Mouse (Mus musculus): ENCODE results near the gene Mylpf. TPM values are rescaled to one million over a fixed set of nuclear protein-coding genes. Genes with fewer than 3 reads are reported as not detected.

The Mylpf gene
- total RNA-seq, 1 experiment from 2014 or later = 10.6 TPM

GRCm38 (mm10) chr7:127253821-127254769 lies 45.4 kb downstream of the Mylpf start:
- peak; percentile 69 for ATAC-seq (replicated peaks; ENCODE audit: low read depth, poor library complexity, severe bottlenecking)

GRCm38 (mm10) chr7:127255008-127255407 lies 46.3 kb downstream of the Mylpf start:
- ATAC-seq (replicated peaks; ENCODE audit: low read depth, poor library complexity, severe bottlenecking) = peak; percentile 24

GRCm38 (mm10) chr7:127255965-127256364 lies 47.3 kb downstream of the Mylpf start:
- ATAC-seq (replicated peaks; ENCODE audit: low read depth, poor library complexity, severe bottlenecking) = no peak

GRCm38 (mm10) chr7:127256518-127256917 lies 47.8 kb downstream of the Mylpf start:
- ATAC-seq (replicated peaks; ENCODE audit: low read depth, poor library complexity, severe bottlenecking) = no peak

- ATAC-seq (replicated peaks; ENCODE audit: low read depth, poor library complexity, severe bottlenecking) = no peak
Measured at GRCm38 (mm10) chr7:127259186-127259905, 50.7 kb downstream of the Mylpf start.

GRCm38 (mm10) chr7:127260309-127261111 lies 51.8 kb downstream of the Mylpf start, which contains the start of gene Dctpp1:
Gene Dctpp1, minus strand, starts transcription at chr7:127260709.
- peak; percentile 91 for ATAC-seq (replicated peaks; ENCODE audit: low read depth, poor library complexity, severe bottlenecking)

- no peak for ATAC-seq (replicated peaks; ENCODE audit: low read depth, poor library complexity, severe bottlenecking)
Measured at GRCm38 (mm10) chr7:127262218-127262961, 53.7 kb downstream of the Mylpf start.

- ATAC-seq (replicated peaks; ENCODE audit: low read depth, poor library complexity, severe bottlenecking) = no peak
Measured at GRCm38 (mm10) chr7:127263526-127263925, 54.8 kb downstream of the Mylpf start.

Other genes with a start within 250 kb of the Mylpf start
- gene Cdipt, start 233.0 kb upstream of the Mylpf start, total RNA-seq (2017) = 33.7 and 60.5 TPM in 2 replicates
- 1.0 and 2.3 TPM in 2 replicates for gene Cdiptos, start 232.8 kb upstream of the Mylpf start, total RNA-seq (2017)
- gene Mvp, start 194.3 kb upstream of the Mylpf start, total RNA-seq (2017) = 19.3 and 21.8 TPM in 2 replicates
- not detected in 2 replicates for gene Pagr1b, start 192.4 kb upstream of the Mylpf start, total RNA-seq (2017)
- 36.7 TPM in 1 of 2 replicates, not detected in the other for gene Pagr1a, start 191.5 kb upstream of the Mylpf start, total RNA-seq (2017)
- 30.9 and 33.1 TPM in 2 replicates for gene Gm42742, start 187.8 kb upstream of the Mylpf start, total RNA-seq (2017)
- gene Prrt2, start 187.7 kb upstream of the Mylpf start, total RNA-seq (2017) = 1.3 TPM in 1 of 2 replicates, not detected in the other
- gene Maz, start 181.9 kb upstream of the Mylpf start, total RNA-seq (2017) = 59.0 and 67.8 TPM in 2 replicates
- gene Kif22, start 166.4 kb upstream of the Mylpf start, total RNA-seq (2017) = 81.6 and 90.9 TPM in 2 replicates
- gene Zg16, start 121.6 kb upstream of the Mylpf start, total RNA-seq (2017) = 22.6 and 31.2 TPM in 2 replicates
- gene AI467606, start 117.5 kb upstream of the Mylpf start, total RNA-seq (2017) = 17.2 and 24.1 TPM in 2 replicates
- 0.10 and 1.8 TPM in 2 replicates for gene Qprt, start 86.7 kb upstream of the Mylpf start, total RNA-seq (2017)
- 278 and 335 TPM in 2 replicates for gene Spn, start 71.1 kb upstream of the Mylpf start, total RNA-seq (2017)
- gene Cd2bp2, start 12.8 kb upstream of the Mylpf start, total RNA-seq (2017) = 54.9 and 73.1 TPM in 2 replicates
- 24.7 and 29.1 TPM in 2 replicates for gene Tbc1d10b, start 422 bp upstream of the Mylpf start, total RNA-seq (2017)
- gene Zfp553, start 24.2 kb downstream of the Mylpf start, total RNA-seq (2017) = 20.8 and 29.9 TPM in 2 replicates
- gene Sept1, start 24.2 kb downstream of the Mylpf start, total RNA-seq (2017) = 62.7 and 63.2 TPM in 2 replicates
- 6.3 and 8.9 TPM in 2 replicates for gene Zfp771, start 35.4 kb downstream of the Mylpf start, total RNA-seq (2017)
- gene Dctpp1, start 51.8 kb downstream of the Mylpf start, total RNA-seq (2017) = 85.1 and 88.3 TPM in 2 replicates
- gene Sephs2, start 65.2 kb downstream of the Mylpf start, total RNA-seq (2017) = 99.1 and 102 TPM in 2 replicates
- 26.1 and 31.6 TPM in 2 replicates for gene Itgal, start 87.4 kb downstream of the Mylpf start, total RNA-seq (2017)
- 5.1 and 6.8 TPM in 2 replicates for gene Zfp768, start 136.7 kb downstream of the Mylpf start, total RNA-seq (2017)
- gene Zfp747, start 167.2 kb downstream of the Mylpf start, total RNA-seq (2017) = 5.1 and 12.0 TPM in 2 replicates
- 4.8 and 7.2 TPM in 2 replicates for gene 9130019O22Rik, start 178.3 kb downstream of the Mylpf start, total RNA-seq (2017)
- 9.7 and 11.2 TPM in 2 replicates for gene E430018J23Rik, start 184.7 kb downstream of the Mylpf start, total RNA-seq (2017)
- 9.2 and 13.0 TPM in 2 replicates for gene Zfp764, start 197.9 kb downstream of the Mylpf start, total RNA-seq (2017)
- 7.7 and 11.5 TPM in 2 replicates for gene Zfp688, start 213.2 kb downstream of the Mylpf start, total RNA-seq (2017)
- gene Zfp689, start 240.3 kb downstream of the Mylpf start, total RNA-seq (2017) = 3.1 and 4.8 TPM in 2 replicates